Mouse (Mus musculus) liver, embryonic 14.5 days (tissue): Measurements from ENCODE around the gene Zfp708.

ENCODE experiments used
- CTCF ChIP-seq: IDR thresholded peaks from 2 replicates; pipeline ENCODE4 v1.5.1; 2016; ENCODE audit warnings: antibody characterized with exemption, low read depth, control low read depth
- EP300 ChIP-seq: IDR thresholded peaks from 2 replicates; pipeline ENCODE4 v1.6.1; 2016; ENCODE audit warnings: antibody characterized with exemption, low read depth

DNA sequence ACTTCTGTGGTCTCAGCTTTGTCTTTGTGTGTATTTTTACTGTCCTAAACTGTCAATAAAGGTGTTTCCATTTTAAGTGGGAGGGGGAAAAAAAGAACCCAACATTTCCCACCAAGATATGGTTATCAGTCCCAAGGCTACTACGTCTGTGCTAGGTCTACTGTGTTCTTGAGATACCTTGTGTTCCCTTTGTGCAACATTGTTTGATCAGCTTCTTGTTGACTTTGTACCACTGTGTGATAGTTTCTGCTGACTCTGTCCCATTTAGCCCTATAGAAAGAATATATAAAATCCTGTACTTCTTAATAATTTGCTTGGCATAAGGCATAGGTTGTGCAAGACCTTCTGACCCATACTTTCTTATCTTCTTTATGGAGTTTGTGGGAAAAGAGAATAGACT lies 7.6 kb downstream of the Zfp708 start:
- TF ChIP-seq CTCF: no peak
- no peak for TF ChIP-seq EP300
